Mouse (Mus musculus) MEL (cell line): ENCODE results near the gene Mier3.

Experiments used
- RAD21 ChIP-seq: IDR thresholded peaks from 2 replicates; pipeline ENCODE4 v1.6.1; 2011; ENCODE audit warnings: mild to moderate bottlenecking, low read depth, low read length, improper control_type of control experiment
- ZNF384 ChIP-seq: IDR thresholded peaks from 2 replicates; pipeline ENCODE4 v1.6.1; 2012; ENCODE audit warnings: low read depth, mild to moderate bottlenecking, inconsistent platforms, low read length, improper control_type of control experiment

- no peak for TF ChIP-seq ZNF384
- no peak for TF ChIP-seq RAD21
Measured at GRCm38 (mm10) chr13:111634163-111635160, 46.3 kb upstream of the Mier3 start.
